Mouse (Mus musculus) liver, embryonic 14.5 days (tissue): ENCODE results near the gene Nolc1. TPM values are rescaled to one million over a fixed set of nuclear protein-coding genes. Genes with fewer than 3 reads are reported as not detected.
A peak's percentile ranks its signal among the peaks of the same experiment; 100 is the strongest.

Experiments
- ATAC-seq: fragments of 200-750 bp; cut with Nextera tagmentation; 2 replicates; pipeline ENCODE4 v1.8.0; 2017; ENCODE audit warnings: moderate number of reproducible peaks, mild to moderate bottlenecking, moderate library complexity; ENCODE audit not compliant: insufficient read depth
- DNase-seq, 3 experiments: peaks; one replicate each; pipeline ENCODE4 v3.0.0-alpha.2; 2012 to 2013; ENCODE audit warnings: low read depth in 3 of 3, low spot score in 3 of 3
- H3K27ac ChIP-seq: fragments of 300-500 bp; sonication (generic); 2 replicates; pipeline ENCODE4 v1.5.1; 2014; ENCODE audit warnings: moderate library complexity, mild to moderate bottlenecking, control low read depth, inconsistent platforms
- H3K27me3 ChIP-seq: fragments of 300-500 bp; sonication (generic); 2 replicates; pipeline ENCODE4 v1.6.1; 2014; ENCODE audit warnings: mild to moderate bottlenecking, low read length, moderate library complexity; ENCODE audit not compliant: control insufficient read depth, insufficient read depth
- H3K36me3 ChIP-seq: fragments of 300-500 bp; sonication (generic); replicated peaks from 2 replicates; pipeline ENCODE4 v1.6.1; 2014; ENCODE audit warnings: low read depth; ENCODE audit not compliant: control insufficient read depth, insufficient read depth
- H3K4me1 ChIP-seq, 2 experiments: fragments of 200-500 bp in 1 of 2; fragments of 300-500 bp in 1 of 2; sonication (generic) in 1 of 2; replicated peaks; 2 replicates each; pipeline ENCODE4 v1.6.1; 2012 to 2014; ENCODE audit warnings: antibody characterized with exemption in 1 of 2, inconsistent platforms in 1 of 2, low read length in 1 of 2; ENCODE audit not compliant: control insufficient read depth in 2 of 2, insufficient read depth in 2 of 2
- H3K4me2 ChIP-seq: fragments of 300-500 bp; sonication (generic); 2 replicates; pipeline ENCODE4 v1.6.1; 2014; ENCODE audit warnings: low read depth, mild to moderate bottlenecking, control low read depth, moderate library complexity
- H3K4me3 ChIP-seq, 2 experiments: fragments of 200-500 bp in 1 of 2; fragments of 300-500 bp in 1 of 2; sonication (generic) in 1 of 2; 2 replicates each; pipeline ENCODE4 v1.5.1; 2012 to 2014; ENCODE audit warnings: low read depth in 2 of 2, low read length in 2 of 2, mild to moderate bottlenecking in 2 of 2, control low read depth in 1 of 2, inconsistent platforms in 1 of 2, moderate library complexity in 1 of 2; ENCODE audit not compliant: insufficient read depth in 1 of 2
- H3K9ac ChIP-seq: fragments of 300-500 bp; sonication (generic); replicated peaks from 2 replicates; pipeline ENCODE4 v1.6.1; 2014; ENCODE audit warnings: mild to moderate bottlenecking, control low read depth, moderate library complexity
- H3K9me3 ChIP-seq: fragments of 300-500 bp; sonication (generic); 2 replicates; pipeline ENCODE4 v1.6.1; 2016; ENCODE audit warnings: low read length, mixed read lengths; ENCODE audit not compliant: control insufficient read depth
- CTCF ChIP-seq: IDR thresholded peaks from 2 replicates; pipeline ENCODE4 v1.5.1; 2016; ENCODE audit warnings: antibody characterized with exemption, low read depth, control low read depth
- EP300 ChIP-seq: IDR thresholded peaks from 2 replicates; pipeline ENCODE4 v1.6.1; 2016; ENCODE audit warnings: antibody characterized with exemption, low read depth
- WGBS: fragments of 180-500 bp; shearing (Covaris S2); extraction: QIAGEN DNeasy Blood & Tissue Kit; methylation state at CpG from one replicate; pipeline ENCODE4 v1.1.7; 2014; ENCODE audit not compliant: insufficient replicate concordance; 5-methylcytosine and 5-hydroxymethylcytosine counted together
- polyA plus RNA-seq, 2 experiments: library from polyadenylated mRNA; depleted of rRNA in 1 of 2; stranded (reverse) in 1 of 2; unstranded in 1 of 2; fragments of >200 nt; fragmentation: Nextera tagmentation in 1 of 2; extraction: Ambion mirVana in 1 of 2; gene quantifications; 2 replicates each; pipeline versions ENCODE4 v1.2.1 to v1.2.3; 2012 to 2014

Gene Nolc1
- polyA plus RNA-seq (2012; rRNA removed) (36.6 and 63.9 TPM in 2 replicates), polyA plus RNA-seq (2014; fragmentation: Nextera tagmentation; extraction: Ambion mirVana) (55.0 and 58.2 TPM in 2 replicates)

DNA sequence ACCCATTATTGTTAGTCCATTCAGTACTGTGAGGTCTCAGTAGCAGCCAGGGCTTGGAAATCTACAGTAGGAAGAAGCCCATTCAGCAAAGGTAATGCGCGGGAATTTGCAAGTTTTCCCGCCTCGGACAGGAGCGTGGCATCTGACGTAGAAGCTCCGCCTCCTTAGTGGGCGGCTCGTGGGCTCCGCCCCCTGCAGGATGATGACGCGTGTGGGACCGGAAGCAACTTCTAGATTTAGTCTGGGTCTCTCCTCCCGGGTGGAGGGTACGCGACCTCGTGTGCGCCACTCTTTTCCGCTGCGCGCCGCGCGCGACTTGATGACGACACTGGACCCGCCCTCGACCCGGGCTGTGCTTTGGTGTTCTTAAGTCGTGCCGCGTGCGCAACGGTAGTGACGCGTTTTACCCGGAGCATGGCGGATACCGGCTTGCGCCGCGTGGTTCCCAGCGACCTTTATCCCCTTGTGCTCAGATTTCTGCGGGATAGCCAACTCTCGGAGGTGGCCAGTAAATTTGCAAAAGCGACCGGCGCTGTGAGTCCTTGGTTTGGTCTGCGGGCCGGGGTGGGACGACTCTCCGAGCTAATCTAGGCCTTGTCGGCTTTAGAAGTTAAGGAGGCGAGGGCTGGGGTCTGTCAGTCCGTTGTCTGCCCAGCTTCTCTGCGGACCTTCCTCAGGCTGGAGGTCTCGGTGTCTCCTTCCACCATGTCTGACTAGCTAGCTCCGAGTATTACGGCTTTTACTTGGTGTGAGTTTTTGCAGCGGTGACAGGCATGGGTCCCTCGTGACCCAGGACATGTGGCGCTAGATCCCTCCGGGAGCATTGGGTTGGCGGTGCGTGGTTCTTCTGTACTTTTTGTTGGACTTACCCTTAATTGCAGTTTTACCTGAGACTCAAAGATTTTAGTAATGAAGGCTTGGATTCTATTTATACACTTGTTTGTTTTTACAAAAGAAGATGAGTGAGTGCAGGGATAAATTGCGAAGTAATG is at the start of gene Nolc1:
Gene Nolc1 (plus strand): TSS at position 248 of the 992 bp plus-strand sequence.
- H3K4me3 ChIP-seq: peak within 1 kb of the TSS; percentile 69 to 94
- no peaks in the 10 kb centered on the region for H3K9me3 ChIP-seq
- H3K4me1 ChIP-seq: peaks cover 20 to 33% of the 10 kb centered on the region in 2 experiments
- peaks cover 52% of the 10 kb centered on the region for H3K36me3 ChIP-seq
- H3K27ac ChIP-seq: peak within 1 kb of the TSS; percentile 78
- DNase-seq (peak; percentile 96 to 98 (median 97)), ATAC-seq (peak; percentile 95)
- TF ChIP-seq CTCF: peak; percentile 25; the same call in 1 of the 2 replicates
- TF ChIP-seq EP300: 0 out of 2 replicates have a peak, but pooled peaks have one; percentile 29
- H3K9ac ChIP-seq: peak within 1 kb of the TSS; percentile 75
- H3K27me3 ChIP-seq: no peaks in the 10 kb centered on the region
- peak within 1 kb of the TSS; percentile 89 for H3K4me2 ChIP-seq
- under 1% methylated on average over 66 of the region's 66 CpGs for WGBS

GRCm38 (mm10) chr19:46026567-46026966 is 49.1 kb upstream of the Nolc1 start:
- DNase-seq: no peak
- H3K27ac ChIP-seq: no peak overlapping the region

DNA sequence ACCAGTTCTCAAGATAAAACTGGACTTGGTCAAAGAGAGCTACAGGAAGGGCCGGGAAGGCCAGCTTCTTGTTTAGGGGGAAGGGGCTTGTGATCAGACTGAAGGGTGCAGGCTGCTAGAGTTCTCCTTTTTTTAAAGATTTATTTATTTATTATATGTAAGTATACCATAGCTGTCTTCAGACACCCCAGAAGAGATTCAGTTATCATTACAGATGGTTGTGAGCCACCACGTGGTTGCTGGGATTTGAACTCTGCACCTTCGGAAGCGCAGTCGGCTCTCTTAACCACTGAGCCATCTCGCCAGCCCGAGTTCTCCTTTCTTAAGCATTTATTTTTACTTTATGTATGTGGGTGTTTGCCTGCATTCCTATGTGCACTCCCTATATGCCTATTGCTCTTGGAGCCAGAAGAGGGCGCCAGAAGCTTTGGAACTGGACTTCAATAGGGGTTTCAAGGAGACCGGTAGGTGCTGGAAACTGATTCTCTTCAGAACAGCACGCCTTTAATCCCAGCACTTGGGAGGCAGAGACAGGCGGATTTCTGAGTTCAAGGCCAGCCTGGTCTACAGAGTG is 46.8 kb upstream of the Nolc1 start:
- TF ChIP-seq CTCF (peak; percentile 64), EP300 (no peak)
- H3K27ac ChIP-seq: no peak overlapping the region
- ATAC-seq (no peak), DNase-seq (no peak)
- no peak overlapping the region for H3K4me2 ChIP-seq
- no peaks in the 10 kb centered on the region for H3K27me3 ChIP-seq
- no peak overlapping the region for H3K9ac ChIP-seq
- H3K4me1 ChIP-seq: peaks cover 0 to 4% of the 10 kb centered on the region in 2 experiments; a peak in 3 of 4 replicates
- no peaks in the 10 kb centered on the region for H3K9me3 ChIP-seq
- no peak overlapping the region for H3K4me3 ChIP-seq
- H3K36me3 ChIP-seq: peaks cover 19% of the 10 kb centered on the region
- 63% methylated on average over 11 of the region's 11 CpGs for WGBS

More at GRCm38 (mm10) chr19:46026567-46026966, 49.1 kb upstream of the Nolc1 start:
- Histone ChIP-seq H3K4me3 (no peak overlapping the region), H3K27me3 (no peaks in the 10 kb centered on the region), H3K36me3 (no peaks in the 10 kb centered on the region; the same call in 1 of the 2 replicates), H3K4me2 (no peak overlapping the region), H3K4me1 (peaks cover 0 to 4% of the 10 kb centered on the region in 2 experiments; a peak in 3 of 4 replicates), H3K9ac (no peak overlapping the region), H3K9me3 (no peaks in the 10 kb centered on the region)
- 59% methylated on average over 8 of the region's 8 CpGs for WGBS
- TF ChIP-seq CTCF (no peak), EP300 (no peak)
- no peak; the same call in 1 of the 2 replicates for ATAC-seq

DNA sequence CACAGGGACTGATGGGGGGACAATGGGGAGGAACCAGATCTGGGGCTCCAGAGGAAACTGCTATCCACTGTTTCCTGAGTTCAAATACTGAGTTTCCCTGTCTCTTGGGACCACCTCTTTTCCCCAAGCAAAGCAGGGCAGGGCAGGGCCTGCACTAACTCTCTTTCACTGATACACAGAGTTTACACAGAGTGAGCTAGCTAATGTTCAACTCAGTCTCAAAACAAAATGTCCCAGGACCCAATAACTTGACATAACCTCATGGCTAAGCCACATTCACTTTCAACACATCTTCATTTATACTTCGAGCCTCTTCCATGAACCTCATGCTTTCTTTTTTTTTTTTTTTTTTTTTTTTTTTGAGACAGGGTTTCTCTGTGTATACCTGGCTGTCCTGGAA is 46.0 kb upstream of the Nolc1 start:
- H3K9me3 ChIP-seq: no peaks in the 10 kb centered on the region
- H3K27ac ChIP-seq: no peak overlapping the region
- DNase-seq: no peak
- ATAC-seq: no peak
- no peak overlapping the region for H3K4me2 ChIP-seq
- 75% methylated on average over 1 of the region's 1 CpGs for WGBS
- peaks cover 0 to 4% of the 10 kb centered on the region in 2 experiments; a peak in 3 of 4 replicates for H3K4me1 ChIP-seq
- TF ChIP-seq CTCF (no peak), EP300 (no peak)
- H3K27me3 ChIP-seq: no peaks in the 10 kb centered on the region
- no peak overlapping the region for H3K9ac ChIP-seq
- H3K4me3 ChIP-seq: no peak overlapping the region
- H3K36me3 ChIP-seq: peaks cover 27% of the 10 kb centered on the region
